Mouse (Mus musculus): ENCODE measurements around the gene Ptcra.

GRCm38 (mm10) chr17:46727271-46727670 lies 36.2 kb downstream of the Ptcra start:
- TF ChIP-seq CTCF (IDR thresholded peaks at IDR 0.05; ENCODE audit: borderline replicate concordance, insufficient read depth, low read depth, low read length) (no peak), POLR2A (IDR thresholded peaks at IDR 0.05; ENCODE audit: borderline replicate concordance, insufficient read depth, low read length) (no peak)

All from cerebellum, adult 2 months (tissue).